Mouse (Mus musculus) spleen, adult 12 weeks (tissue): Measurements from ENCODE around the gene Pcdh15.

ENCODE experiments used
- DNase-seq: peaks from one replicate; pipeline ENCODE4 v3.0.0; 2022; ENCODE audit warnings: low spot score

Gene Pcdh15

GRCm38 (mm10) chr10:73098966-73099845, at the start of gene Pcdh15:
Pcdh15 (plus strand) TSS chr10:73099342.
- no peak for DNase-seq

- DNase-seq: no peak
Measured at GRCm38 (mm10) chr10:73052074-73052473, 47.1 kb upstream of the Pcdh15 start.

GRCm38 (mm10) chr10:73059726-73060230, 39.4 kb upstream of the Pcdh15 start:
- no peak for DNase-seq

- DNase-seq: no peak
Measured at GRCm38 (mm10) chr10:73086703-73087102, 12.4 kb upstream of the Pcdh15 start.

GRCm38 (mm10) chr10:73096531-73097135, 2.5 kb upstream of the Pcdh15 start:
- DNase-seq: no peak

- no peak for DNase-seq
Measured at GRCm38 (mm10) chr10:73097176-73097575, 2.0 kb upstream of the Pcdh15 start.

GRCm38 (mm10) chr10:73097979-73098378, 1.2 kb upstream of the Pcdh15 start:
- no peak for DNase-seq

- DNase-seq: no peak
Measured at GRCm38 (mm10) chr10:73099846-73100241, 702 bp downstream of the Pcdh15 start.

GRCm38 (mm10) chr10:73103383-73103994, 4.3 kb downstream of the Pcdh15 start:
- no peak for DNase-seq

GRCm38 (mm10) chr10:73105893-73106292, 6.8 kb downstream of the Pcdh15 start:
- DNase-seq: no peak

- no peak for DNase-seq
Measured at GRCm38 (mm10) chr10:73137985-73138384, 38.8 kb downstream of the Pcdh15 start.

GRCm38 (mm10) chr10:73147543-73147942, 48.4 kb downstream of the Pcdh15 start:
- no peak for DNase-seq

GRCm38 (mm10) chr10:73147978-73148377, 48.8 kb downstream of the Pcdh15 start:
- no peak for DNase-seq

- DNase-seq: no peak
Measured at GRCm38 (mm10) chr10:73154544-73154943, 55.4 kb downstream of the Pcdh15 start.

GRCm38 (mm10) chr10:73161757-73162156, 62.6 kb downstream of the Pcdh15 start:
- no peak for DNase-seq

- no peak for DNase-seq
Measured at GRCm38 (mm10) chr10:73216001-73216400, 116.9 kb downstream of the Pcdh15 start.

GRCm38 (mm10) chr10:73242294-73242693, 143.2 kb downstream of the Pcdh15 start:
- DNase-seq: no peak

- no peak for DNase-seq
Measured at GRCm38 (mm10) chr10:73280438-73280837, 181.3 kb downstream of the Pcdh15 start.

GRCm38 (mm10) chr10:73296456-73296855, 197.3 kb downstream of the Pcdh15 start:
- no peak for DNase-seq

GRCm38 (mm10) chr10:73301951-73302350, 202.8 kb downstream of the Pcdh15 start:
- DNase-seq: no peak

- DNase-seq: no peak
Measured at GRCm38 (mm10) chr10:73306677-73307076, 207.5 kb downstream of the Pcdh15 start.

- DNase-seq: no peak
Measured at GRCm38 (mm10) chr10:73326861-73327260, 227.7 kb downstream of the Pcdh15 start.

- no peak for DNase-seq
Measured at GRCm38 (mm10) chr10:73333426-73333825, 234.3 kb downstream of the Pcdh15 start.
